Mouse (Mus musculus) fat pad, adult 2 months (tissue): ENCODE results near the gene Plvap.

Source experiments
- DNase-seq: peaks from one replicate; pipeline ENCODE4 v3.0.0-alpha.2; 2011; ENCODE audit warnings: low read depth, low spot score; ENCODE audit errors: extremely low read depth

Plvap gene

DNA sequence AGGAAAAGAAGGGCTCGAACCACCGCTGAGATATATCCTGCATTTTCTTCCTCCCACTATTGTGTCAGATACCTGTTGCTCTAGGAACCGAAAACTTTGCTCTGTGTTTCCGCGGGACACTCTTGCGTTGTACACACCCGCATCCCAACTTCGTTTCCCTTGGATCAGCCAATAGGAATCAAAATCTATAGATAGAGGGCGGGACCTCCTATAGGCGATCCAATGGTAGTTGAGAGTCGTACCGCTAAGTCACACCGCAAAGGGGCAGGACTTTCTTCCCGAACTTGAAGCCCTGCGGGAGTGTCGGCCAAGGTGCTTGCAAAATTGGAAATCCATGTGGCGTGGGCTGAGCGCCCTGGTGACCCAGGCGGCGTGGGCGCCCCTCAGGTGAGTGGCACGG is 23.1 kb downstream of the Plvap start:
- DNase-seq, result peak; percentile 93

DNA sequence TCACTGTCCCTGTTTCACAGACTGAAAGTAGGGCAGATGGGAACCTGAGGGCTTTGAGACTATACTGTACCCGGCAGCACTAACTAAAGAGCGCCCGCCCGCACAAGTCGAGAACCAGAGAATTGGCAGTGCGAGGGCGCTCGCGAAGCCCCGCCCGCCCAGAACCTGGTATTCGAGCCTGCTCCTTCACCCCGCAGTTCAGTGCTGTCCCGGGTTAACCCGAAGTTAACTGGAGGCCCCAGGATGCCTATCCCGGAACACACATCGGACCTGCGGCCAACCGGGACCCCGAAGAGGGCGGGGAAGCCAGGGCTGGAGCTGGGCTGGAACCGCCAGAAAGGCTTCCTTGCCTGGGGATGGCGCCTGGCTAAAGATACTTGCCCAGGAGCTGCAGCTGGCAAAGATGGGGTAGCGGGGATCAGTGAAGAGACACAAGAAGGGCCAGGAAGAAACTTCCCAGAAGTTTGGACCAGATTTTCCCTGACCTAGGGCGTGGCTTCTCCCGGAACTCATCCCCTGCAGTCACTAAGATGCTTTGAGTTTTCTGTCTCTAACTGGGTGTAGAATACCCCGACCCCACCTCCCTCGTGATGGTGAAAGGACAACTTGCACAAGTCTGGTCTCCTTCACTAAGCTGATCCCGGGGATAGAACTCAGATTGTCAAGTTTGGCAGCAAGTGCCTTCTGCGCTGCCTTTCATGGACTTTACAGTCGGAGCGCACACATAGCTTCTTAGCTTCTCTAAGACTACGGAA is 23.7 kb downstream of the Plvap start, which contains the start of gene Gtpbp3:
Gtpbp3 (plus strand) TSS at position 413 of the 755 bp plus-strand sequence.
- DNase-seq, result no peak

DNA sequence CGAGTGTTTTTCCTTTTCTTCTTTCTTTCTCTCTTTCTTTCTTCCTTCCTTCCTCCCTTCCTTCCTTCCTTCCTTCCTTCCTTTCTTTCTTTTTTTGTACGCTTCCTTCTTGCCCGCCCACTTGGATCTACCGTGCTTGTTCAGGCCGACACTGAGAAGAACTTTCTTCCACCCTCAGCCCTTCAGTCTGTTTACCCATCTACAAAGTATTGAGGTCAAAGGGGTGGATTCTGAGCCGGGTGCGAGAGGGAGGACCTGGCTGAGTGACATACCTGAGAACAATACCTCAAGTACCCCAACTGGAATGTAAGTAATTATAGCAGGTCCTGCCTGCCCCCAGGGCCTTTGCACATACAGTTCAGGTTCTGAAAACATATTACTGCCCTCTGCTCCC is 25.4 kb downstream of the Plvap start:
- no peak for DNase-seq

DNA sequence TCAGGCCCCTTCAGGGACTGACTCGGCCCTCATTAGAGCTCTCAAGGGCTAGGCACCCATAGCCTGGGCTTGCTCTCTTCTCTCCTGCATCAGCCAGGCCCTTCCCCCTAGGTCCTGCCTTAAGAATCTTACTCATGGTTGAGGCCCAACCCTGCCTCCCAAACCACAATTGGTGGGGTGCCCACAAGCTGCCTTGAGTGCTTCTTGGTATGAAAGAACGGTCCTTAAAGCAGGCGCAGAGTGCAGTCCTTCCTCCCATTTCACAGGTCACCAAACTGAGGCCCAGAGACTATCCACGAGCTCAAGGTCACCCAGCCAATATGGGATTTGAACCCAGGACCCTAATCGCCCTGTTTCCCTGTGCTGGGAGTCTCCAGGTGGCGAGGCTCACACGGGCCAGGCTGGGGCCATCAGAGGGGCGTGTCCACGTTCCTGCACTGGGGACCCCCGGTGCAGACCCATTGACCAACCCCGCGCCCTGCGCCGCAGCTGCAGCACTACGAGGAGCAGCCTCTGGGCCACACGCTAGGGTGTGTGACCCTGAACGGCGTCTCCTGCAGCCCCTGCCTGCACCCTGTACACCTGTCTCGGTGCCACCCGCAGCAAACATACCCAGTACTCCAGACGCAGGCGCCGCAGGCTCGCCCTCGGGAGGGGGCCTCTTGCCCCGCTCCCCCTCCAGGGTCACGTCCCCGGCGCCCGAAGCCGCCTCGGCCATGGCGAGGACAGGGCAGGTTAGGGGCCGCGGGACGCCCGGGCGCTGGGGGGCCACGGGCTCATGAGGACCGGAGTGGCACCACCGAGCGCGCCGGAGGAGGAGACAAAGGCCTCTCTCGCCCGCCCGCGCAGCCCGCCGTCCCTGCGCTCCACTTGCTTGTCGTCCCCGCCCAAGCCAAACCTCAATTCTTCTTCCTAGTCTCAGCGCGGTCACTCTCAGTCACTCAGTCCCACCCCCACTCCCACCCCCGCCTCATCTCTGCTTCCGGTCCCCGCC is 26.1 kb downstream of the Plvap start, which contains the start of gene Ano8:
Ano8 (minus strand) TSS at position 822 of the 994 bp plus-strand sequence.
- no peak for DNase-seq

DNA sequence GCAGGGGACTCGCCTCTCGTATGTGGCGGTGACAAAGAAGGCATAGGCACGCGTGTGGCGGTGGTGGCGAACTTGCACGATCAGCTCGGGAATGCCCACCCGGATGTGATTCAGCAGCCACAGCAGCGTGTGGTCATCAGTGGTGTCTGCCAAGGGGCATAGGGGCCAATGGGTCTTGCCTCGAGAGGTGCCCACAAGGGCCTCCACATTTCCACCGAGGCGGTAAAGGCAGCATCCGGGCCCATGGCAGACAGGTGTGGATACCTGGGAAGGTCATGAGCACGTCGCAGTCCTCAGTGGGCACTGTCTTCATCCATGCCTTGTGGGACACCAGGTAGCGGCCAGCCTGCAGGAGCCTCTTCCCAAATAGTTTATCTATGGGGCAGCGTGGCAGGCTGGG is 26.8 kb downstream of the Plvap start:
- DNase-seq, result no peak

DNA sequence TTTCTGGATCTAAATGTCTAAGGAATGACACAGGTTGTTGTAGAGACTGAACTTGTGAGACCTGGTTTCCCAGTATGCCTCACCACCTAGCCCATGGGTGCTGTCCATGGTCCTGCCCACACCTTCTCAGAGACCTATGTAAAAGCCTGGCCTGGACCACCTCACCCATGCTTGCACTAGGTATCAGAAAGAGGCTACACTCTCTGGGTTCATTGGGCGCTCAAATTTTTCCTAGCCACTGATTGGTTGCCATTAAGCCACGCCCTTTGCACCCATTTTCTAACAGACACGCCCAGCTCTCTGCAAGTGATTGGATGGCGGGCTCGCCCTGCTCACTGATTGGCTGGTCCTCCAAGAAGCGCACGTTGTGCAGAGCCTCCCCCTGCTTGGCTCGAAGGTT is 27.6 kb downstream of the Plvap start:
- DNase-seq, result no peak

DNA sequence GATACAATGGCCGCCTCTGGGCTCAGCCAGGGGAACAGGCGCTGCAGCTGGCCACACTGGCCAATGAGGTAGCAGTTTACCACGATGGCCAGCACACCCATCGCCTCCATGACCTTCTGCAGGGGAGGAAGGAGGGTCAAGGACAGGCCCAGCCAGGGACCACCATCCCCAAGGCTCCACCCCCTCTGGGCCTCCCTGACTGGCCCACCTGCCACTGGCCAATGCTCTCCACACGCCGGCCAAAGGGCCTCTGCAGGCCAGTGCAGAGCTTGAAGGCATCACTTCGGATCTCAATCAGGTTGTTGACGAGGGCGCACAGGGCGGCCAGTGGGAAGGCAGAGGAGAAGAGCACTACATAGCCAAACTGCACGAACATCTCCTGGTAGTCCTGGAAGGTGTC is 32.6 kb downstream of the Plvap start:
- no peak for DNase-seq

DNA sequence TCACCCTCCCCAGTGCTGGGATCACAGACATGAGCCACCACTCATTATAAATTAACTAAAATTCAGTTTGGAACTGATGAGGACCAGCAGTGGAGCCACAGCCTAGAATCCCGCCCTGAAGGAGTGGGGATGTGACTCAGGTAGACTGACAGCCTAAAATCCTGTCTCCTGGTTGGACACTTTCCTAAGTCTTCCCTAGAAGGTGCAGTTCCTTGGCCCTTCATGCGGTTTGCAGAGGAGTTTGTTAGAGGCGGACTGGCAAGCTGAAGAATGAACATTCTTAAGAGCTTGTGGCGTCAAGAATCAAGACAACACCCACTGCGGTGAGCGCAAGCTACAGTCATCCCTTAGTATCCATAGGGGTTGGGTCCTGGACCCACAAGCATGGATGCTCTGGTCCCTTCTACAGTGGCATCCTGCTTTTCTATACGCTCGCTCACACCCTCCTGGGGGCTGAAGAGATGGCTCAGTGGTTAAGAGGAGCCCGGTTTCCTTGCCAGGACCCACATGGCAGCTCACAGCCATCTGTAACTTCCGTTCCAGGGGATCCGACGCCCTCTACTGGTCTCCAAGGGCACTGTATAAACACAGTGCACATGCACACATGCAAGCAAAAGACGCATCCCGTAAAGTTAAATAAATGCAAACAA is 34.2 kb downstream of the Plvap start:
- DNase-seq, result no peak

DNA sequence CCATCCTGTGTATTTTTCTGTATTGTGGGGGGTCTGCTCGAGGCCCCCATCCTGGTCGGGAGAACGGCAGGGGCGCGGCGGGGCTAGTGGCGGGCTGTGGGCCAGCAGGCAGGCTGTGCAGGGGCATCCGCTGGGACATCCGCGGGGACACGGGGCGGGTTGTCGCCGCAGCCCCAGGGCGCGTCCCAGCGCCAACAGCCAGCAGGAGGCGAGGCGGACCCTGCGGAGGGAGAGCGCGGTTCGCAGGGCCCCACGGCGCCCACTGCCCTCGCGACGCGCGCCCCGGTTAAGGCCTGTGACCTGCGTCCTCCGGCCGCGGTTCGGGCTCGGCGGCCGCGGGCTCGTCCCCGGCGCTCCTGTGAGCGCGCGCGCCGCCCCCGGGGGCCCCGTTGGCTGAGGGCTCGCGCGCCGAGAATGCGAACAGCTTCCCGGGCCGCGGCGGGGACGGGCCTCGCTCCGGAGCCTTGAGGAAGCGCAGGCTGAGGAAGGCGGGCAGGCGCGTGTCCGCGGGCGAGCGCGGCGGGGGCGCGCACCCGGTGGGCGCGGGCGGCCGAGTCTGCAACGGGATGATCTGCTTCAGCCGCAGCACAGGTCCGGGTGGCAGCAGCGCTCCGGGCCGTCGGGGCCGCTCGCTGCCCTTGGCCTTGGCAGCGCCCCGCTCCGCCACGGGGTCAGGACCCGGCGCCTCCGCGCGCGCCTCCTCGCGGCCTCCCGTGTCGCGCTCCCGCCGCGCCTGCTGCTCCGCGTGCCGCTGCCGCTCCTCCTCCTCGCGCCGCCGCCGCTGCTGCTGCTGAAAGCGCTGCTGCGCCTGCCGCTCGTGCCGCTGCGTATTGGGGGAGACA is 35.2 kb downstream of the Plvap start:
- no peak for DNase-seq

DNA sequence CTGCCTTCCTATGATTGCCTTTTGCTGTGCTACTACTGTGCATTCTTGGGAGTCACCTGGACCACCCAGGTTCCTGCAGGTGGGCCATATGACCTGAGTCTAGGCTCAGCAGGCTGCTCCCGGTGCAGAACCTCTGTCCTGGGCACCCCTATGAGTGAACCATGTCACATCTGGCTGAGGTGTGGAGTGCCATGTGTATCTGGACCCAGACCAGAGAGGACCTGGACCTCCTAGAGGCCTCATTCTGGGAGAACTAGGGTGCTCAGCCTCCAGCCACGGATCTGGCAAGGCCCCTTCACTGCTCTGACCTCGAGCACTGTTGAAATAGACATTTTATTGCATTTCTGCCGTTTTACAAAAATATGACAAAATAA is 35.9 kb downstream of the Plvap start:
- DNase-seq, result no peak

DNA sequence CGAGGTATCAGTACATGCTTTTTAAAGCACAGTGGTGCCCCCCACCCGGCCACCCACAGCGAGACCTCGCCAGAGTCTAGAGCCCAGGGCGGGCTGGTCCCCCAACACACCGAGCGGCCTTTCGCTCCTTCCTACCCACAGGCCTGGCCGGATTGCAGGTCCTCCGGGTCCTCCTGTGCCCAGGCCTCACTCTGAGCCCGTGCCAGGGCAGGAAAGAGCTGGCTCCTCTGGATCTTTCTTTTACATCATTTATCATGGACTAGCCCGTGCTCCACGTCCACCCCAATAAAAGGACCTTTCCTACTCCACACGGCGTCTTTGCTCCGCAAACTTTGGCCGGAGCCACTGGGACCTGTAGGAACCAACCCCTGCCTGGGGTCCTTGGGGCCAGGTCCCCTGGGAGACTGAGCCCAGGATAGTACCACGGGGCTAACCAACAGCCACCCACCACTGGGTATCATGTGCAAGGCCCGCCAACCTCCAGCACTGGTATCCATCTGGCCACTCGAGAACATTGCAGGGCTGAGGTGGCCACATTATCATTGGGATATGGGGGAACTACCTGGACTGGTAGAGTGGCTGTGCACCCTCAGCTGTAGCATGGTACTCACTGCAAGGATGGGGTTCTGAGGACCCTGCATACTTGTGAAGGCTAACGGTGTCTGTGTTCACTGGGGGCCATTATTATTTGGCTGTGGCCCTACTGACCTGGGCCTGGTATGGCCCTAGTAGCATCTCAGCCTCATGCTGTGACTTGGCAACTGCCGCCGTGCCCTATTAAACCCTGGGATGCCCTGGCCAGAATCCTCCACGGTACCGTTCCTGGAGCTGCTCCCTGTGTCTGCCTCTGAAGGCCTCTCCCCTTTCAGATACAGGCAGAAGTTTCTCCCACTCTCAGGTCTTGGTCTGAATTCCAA is 36.5 kb downstream of the Plvap start:
- DNase-seq, result no peak

DNA sequence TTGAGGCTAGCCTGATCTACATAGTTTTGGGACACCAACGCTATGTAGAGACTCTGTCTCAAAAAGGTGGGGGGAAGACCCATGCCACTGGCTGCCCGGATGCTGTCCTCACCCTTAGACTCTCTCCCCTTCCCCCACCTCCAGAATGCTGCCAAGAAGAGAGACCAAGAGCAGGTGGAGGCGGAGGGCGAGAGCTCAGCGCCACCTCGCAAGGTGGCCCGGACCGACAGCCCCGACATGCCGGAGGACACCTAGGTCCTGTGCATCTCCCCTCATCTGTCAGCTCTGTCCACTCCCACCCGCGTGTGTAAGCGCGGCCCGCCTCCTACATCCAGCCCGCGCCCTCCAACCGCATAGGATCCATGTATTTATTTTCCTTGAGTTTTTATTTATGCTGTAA is 37.2 kb downstream of the Plvap start:
- no peak for DNase-seq

DNA sequence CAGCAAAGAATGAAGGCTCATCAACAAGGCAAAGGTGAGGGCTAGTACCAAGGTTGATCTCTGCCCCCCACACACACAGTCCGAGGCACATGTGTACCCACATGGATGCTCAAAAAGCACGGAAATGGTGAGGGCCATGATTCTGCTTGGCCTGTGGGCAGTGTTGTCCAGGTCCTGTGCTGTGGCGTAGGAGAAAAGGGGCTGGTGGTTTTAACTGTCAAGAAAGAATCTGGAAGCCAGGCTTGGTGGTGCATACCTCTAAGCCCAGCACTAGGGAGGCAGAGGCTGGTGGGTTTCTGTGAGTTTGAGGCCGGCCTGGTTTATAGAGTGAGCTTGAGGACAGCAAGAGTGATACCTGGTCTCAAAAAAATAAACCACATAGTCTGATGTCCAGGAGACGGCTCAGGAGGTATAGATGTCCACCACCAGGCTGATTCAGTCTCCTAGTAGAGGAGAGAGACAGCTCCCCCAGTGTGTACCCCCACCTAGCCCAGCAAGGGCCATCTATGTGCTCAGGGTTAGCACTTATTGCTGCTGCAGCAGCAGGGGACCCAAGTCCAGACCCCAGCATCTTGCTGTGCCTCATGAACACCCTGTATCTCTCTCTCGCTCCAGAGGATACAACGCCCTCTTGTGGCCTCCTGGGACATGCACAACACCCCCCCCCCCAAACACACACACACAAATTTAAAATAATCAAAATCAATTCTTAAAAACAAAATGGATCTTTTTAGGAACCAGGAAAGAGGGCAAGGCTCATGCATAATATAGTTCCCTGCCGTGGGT is 38.8 kb downstream of the Plvap start:
- no peak for DNase-seq

DNA sequence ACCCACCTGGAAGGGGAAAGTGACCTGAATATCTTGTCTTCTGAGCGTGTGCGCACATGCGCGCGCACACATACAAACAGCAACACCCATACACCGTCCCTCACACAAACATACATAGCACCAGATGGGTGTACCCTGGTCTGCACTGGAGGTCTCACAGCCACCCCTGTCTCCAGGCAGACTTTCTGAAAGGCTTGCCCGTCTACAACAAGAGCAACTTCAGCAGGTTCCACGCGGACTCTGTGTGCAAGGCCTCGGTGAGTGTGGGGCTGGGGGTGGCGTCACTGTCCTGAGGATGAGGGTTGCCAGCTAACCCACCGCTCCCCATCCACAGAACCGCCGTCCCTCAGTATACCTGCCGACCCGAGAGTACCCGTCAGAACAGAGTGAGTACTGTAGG is 39.7 kb downstream of the Plvap start:
- DNase-seq, result no peak

DNA sequence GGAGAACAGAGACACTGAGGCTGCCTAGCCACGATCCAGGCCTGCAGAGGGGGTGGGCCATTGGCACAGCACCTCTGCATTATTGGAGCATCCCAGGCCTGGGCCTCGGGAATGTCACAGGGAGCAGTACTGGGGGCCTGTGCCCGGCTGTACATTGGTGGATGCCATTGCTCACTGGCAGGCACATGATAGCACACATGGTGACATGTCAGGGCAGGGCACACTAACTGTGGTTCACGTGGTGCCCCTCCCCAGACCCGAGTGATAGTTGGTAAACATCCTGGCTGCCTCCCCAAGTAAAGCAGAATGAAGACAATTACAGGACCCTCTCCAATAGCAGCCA is 40.7 kb downstream of the Plvap start:
- DNase-seq, result no peak

DNA sequence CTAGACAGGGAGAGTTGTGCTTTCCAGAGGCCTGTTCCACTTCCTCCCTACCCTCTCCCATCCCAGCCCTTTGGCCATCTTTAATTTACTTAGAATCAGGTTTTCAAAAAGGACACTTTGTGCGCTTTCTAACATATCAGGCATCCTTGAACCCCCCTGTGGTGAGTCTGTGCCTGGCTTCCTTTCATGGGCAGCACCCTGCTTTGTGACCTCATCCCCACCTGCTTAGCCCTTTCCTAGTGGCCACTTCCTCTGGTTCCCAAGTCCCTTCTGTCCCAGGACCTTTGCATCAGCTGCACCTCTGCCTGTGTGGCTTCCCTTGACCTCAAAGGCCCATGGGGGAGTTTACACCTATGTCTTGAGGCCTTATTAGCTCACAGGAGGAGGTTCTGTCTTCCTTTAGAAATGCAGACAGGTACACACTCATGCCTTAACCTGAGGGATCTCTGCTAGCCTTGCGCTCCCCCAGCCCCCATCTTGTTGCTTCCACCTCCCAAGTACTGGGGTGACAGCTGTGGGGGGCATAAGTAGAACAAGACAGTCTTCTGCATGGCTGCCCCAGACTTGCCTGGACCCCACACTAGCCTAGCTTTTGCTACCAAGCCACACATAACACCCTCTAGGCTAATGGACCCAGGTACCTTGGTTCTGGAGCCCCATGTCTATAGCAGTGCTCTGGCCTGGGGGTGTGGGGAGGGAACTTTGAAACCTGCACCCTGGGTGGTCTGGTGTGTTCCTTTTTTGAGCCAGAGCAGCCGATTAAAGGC is 41.2 kb downstream of the Plvap start:
- DNase-seq, result no peak

DNA sequence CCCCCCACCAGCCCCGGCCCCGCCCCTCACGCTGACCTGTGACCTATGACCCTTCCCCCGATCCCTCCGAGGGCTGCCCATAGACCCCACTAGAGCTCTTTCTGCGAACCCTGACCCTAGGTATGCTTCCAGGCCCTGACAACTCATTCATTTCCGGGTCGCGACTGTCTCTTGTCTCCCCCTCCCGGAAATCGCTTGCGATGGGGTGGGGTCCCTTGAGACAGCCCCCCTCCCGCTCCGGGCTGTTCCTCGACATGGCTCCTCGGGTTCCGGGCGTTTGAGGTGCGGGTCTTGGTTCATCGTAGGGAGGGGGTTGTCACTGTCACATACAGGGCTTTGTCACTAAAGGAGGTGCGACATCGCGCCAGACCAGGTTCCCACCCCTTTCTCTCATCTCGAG is 42.1 kb downstream of the Plvap start:
- no peak for DNase-seq

DNA sequence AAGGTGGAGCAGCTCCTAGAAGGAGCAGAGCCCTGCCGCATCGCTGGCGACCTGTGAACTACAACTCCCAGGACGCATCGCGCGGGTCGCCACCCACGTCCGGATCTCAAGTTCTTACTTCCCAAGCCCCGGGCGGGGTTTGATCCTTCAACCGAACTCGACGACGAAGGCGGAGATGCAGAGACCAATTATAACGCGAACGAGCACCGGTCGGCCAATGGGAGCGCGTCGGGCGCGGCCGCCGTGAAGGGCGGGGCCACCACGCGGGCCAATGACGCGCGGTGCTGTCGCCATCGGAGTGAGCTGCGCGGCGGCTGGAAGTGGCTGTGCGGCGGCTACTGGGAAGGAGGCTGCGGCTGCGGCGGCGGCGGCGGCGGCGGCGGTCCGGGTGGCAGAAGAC is 42.6 kb downstream of the Plvap start, which contains the start of gene Dda1:
Dda1 (plus strand) TSS at position 284 of the 400 bp plus-strand sequence.
- DNase-seq, result peak; percentile 90
